Mouse (Mus musculus) liver, postnatal 0 days (tissue): ENCODE data around the gene Hist1h4h. TPM values are rescaled to one million over a fixed set of nuclear protein-coding genes. Genes with fewer than 3 reads are reported as not detected.
"Not testable (repeated sequence)": the region's sequence is repeated elsewhere in the genome, so short reads cannot be mapped to it uniquely, and the experiment has no call there.

ENCODE experiments used
- ATAC-seq: fragments of 200-750 bp; cut with Nextera tagmentation; 2 replicates; pipeline ENCODE4 v1.8.0; 2017; ENCODE audit warnings: mild to moderate bottlenecking, moderate library complexity
- DNase-seq: peaks from one replicate; pipeline ENCODE4 v3.0.0-alpha.2; 2016
- H3K27ac ChIP-seq: fragments of 300-500 bp; sonication (generic); 2 replicates; pipeline ENCODE4 v1.5.1; 2014; ENCODE audit warnings: antibody characterized with exemption, moderate library complexity, mild to moderate bottlenecking, low read depth
- H3K27me3 ChIP-seq: fragments of 300-500 bp; sonication (generic); 2 replicates; pipeline ENCODE4 v1.6.1; 2014; ENCODE audit warnings: low read length, control low read depth, mixed read lengths; ENCODE audit not compliant: insufficient read depth
- H3K36me3 ChIP-seq: fragments of 300-500 bp; sonication (generic); replicated peaks from 2 replicates; pipeline ENCODE4 v1.6.1; 2014; ENCODE audit warnings: mild to moderate bottlenecking, control low read depth, low read length, moderate library complexity, mixed read lengths; ENCODE audit not compliant: insufficient read depth
- H3K4me1 ChIP-seq: fragments of 300-500 bp; sonication (generic); 2 replicates; pipeline ENCODE4 v1.6.1; 2014; ENCODE audit warnings: antibody characterized with exemption, mild to moderate bottlenecking, control low read depth; ENCODE audit not compliant: insufficient read depth
- H3K4me2 ChIP-seq: fragments of 300-500 bp; sonication (generic); 2 replicates; pipeline ENCODE4 v1.6.1; 2014; ENCODE audit warnings: low read depth, mild to moderate bottlenecking, low read length, moderate library complexity, mixed read lengths
- H3K4me3 ChIP-seq: fragments of 300-500 bp; sonication (generic); 2 replicates; pipeline ENCODE4 v1.5.1; 2014; ENCODE audit warnings: low read depth, low read length
- H3K9ac ChIP-seq: fragments of 300-500 bp; sonication (generic); replicated peaks from 2 replicates; pipeline ENCODE4 v1.6.1; 2014; ENCODE audit warnings: mild to moderate bottlenecking, moderate library complexity
- H3K9me3 ChIP-seq: fragments of 300-500 bp; sonication (generic); 2 replicates; pipeline ENCODE4 v1.6.1; 2016; ENCODE audit warnings: mild to moderate bottlenecking, control low read depth, low read length, mixed read lengths
- CTCF ChIP-seq: sonication (generic); IDR thresholded peaks from 2 replicates; pipeline ENCODE4 v1.5.1; 2016; ENCODE audit warnings: antibody characterized with exemption, low read depth
- EP300 ChIP-seq: IDR thresholded peaks from 2 replicates; pipeline ENCODE4 v1.6.1; 2016; ENCODE audit warnings: antibody characterized with exemption, low read depth, mild to moderate bottlenecking
- WGBS: fragments of 180-500 bp; shearing (Covaris S2); extraction: QIAGEN DNeasy Blood & Tissue Kit; methylation state at CpG from one replicate; pipeline ENCODE4 v1.1.7; 2014; ENCODE audit not compliant: insufficient replicate concordance; 5-methylcytosine and 5-hydroxymethylcytosine counted together
- polyA plus RNA-seq: library from polyadenylated mRNA; unstranded; fragments of >200 nt; fragmentation: Nextera tagmentation; extraction: Ambion mirVana; gene quantifications from 2 replicates; pipeline ENCODE4 v1.2.1, GENCODE M21; 2015

Hist1h4h gene
- polyA plus RNA-seq, 1 experiment from 2014 or later, result 7.2 TPM

DNA sequence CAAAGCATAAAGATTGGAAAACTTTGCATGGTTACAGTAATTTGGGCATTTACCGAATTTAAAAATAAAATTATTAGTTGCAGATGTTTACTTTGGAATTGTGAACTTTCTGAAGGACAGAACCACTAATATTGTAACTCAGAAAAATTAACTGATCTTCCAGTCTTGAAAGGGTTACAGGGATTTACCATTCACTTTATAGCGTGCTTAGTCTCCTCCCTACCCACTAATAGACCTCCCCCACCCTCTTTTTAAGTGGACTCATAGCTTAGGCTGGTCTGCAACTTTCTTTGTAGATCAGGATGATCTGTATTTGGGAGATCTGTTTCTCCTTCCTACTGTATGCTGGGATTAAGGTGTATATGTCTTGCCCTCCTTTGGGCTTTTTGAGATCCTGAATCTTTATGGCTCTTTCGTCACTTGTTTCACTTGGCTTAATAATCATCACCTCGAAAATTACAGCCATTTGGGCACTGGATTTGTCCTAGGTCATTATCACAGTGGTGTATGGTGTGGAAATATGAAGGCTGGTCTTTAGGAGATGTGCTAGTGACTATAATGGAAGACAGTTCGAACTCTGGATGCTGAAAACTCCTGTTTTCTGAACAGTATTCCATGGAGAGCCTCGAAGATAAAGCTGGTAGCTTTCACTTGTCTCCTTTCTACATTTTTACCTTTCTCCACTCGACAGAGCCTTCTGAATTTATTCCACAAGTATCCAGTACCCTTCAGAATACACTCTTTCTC, 5.4 kb downstream of the Hist1h4h start:
- 17% methylated on average over 7 of the region's 7 CpGs for WGBS
- no peaks in the 10 kb centered on the region for H3K9me3 ChIP-seq
- no peak for DNase-seq
- peak overlapping the region; percentile 80 for H3K4me2 ChIP-seq
- H3K4me3 ChIP-seq, result peak overlapping the region; percentile 66
- peak overlapping the region; percentile 99 for H3K27ac ChIP-seq
- no peak for ATAC-seq
- peak overlapping the region; percentile 70 for H3K9ac ChIP-seq
- peaks cover 21% of the 10 kb centered on the region for H3K4me1 ChIP-seq
- H3K36me3 ChIP-seq, result no peaks in the 10 kb centered on the region
- TF ChIP-seq EP300 (no peak), CTCF (no peak)
- no peaks in the 10 kb centered on the region for H3K27me3 ChIP-seq

DNA sequence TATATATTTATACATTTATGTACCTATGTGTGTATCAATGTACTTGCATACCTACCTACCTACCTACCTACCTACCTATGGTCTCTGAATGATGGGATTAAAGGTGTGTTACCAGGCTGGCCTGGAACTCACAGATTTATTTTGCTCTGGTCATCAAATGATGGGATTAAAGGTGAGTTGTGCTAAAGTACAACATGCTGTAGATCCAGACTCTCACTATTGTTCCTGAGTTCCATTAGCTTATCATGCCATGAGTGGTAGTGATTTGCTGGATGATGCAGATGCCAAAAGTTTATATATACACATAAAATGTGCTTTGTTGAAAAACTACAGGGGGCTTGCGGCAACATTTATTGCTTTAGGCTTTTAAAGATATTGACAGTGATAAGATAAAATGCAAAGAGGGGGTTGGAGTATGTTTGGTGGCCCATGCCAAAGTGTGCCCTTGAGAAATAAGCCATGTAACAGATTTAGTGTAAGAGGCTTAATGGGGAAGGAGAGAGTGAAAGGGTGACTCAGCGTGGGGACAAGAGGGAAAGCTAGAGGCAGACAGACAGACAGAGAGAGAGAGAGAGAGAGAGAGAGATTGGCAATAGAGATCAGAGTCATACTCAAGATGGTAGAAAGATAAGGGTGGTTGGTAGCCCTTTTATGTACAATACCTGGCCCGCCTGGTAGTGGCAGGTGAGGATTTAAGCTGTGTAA, 6.3 kb downstream of the Hist1h4h start:
- DNase-seq (no peak), ATAC-seq (no peak)
- Histone ChIP-seq H3K9ac (peak overlapping the region; percentile 70), H3K4me3 (peak overlapping the region; percentile 66), H3K9me3 (no peaks in the 10 kb centered on the region), H3K36me3 (no peaks in the 10 kb centered on the region), H3K27ac (peak overlapping the region; percentile 99), H3K4me2 (peak overlapping the region; percentile 80), H3K27me3 (no peaks in the 10 kb centered on the region), H3K4me1 (peaks cover 20% of the 10 kb centered on the region)
- TF ChIP-seq CTCF (no peak), EP300 (no peak)
- 71% methylated on average over 3 of the region's 3 CpGs for WGBS

DNA sequence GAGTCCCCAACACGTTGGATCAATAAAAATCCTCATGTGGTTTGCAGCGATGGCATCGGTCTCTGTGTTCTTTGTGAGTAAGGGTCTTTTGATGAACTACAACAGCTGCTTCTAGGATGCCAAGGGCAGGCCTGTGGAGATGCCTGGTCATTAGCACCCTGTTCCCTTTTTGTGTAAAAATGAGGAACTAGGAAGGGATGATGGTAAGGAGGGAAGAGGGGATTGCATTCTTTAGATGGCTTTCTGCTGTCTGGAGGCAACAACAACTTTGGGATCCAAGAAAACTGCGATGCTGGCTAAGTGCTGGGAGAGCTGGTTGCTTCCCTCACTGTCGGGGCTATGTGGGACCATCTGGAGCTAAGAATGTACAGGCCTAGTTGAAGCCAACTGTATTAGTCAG, 7.4 kb downstream of the Hist1h4h start:
- Histone ChIP-seq H3K9ac (no peak overlapping the region), H3K4me1 (peaks cover 12% of the 10 kb centered on the region; the same call in 1 of the 2 replicates), H3K27me3 (no peaks in the 10 kb centered on the region), H3K9me3 (no peaks in the 10 kb centered on the region), H3K27ac (peak overlapping the region; percentile 53), H3K36me3 (no peaks in the 10 kb centered on the region), H3K4me3 (no peak overlapping the region), H3K4me2 (no peak overlapping the region)
- no peak for TF ChIP-seq CTCF
- TF ChIP-seq EP300, result no peak
- 70% methylated on average over 5 of the region's 5 CpGs for WGBS
- DNase-seq (no peak), ATAC-seq (no peak)

DNA sequence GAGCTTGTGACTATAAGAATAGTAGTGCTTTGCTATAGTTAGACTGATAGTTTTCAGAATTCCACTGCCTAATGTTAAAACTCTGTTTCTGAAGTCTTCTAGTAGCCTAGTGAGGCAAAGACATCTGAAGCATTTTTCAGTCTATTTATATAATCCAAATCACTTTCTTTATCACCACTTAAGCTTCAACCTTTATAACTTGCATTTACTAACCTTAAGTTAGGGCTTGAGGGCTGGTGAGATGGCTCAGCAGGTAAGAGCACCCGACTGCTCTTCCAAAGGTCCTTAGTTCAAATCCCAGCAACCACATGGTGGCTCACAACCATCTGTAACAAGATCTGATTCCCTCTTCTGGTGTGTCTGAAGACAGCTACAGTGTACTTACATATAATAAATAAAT, 9.0 kb downstream of the Hist1h4h start:
- WGBS, result 67% methylated on average over 1 of the region's 1 CpGs
- H3K27ac ChIP-seq, H3K4me2 ChIP-seq: not testable (repeated sequence)

DNA sequence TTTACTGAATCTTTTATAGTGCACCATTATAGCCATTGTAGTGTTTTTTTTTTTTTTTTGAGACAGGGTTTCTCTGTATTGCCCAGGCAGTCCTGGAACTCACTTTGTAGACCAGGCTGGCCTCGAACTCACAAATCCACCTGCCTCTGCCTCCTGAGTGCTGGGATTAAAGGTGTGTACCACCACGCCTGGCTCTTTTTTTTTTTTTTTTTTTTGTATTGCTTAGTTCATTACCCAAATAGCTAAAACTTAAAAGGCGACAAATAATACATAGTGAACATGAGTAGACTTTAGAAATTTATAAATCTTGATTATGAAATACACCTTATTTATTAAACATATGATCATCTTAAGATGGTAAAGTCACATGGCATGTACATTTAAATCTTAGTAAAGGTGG, 10.6 kb downstream of the Hist1h4h start:
- Histone ChIP-seq H3K36me3 (no peaks in the 10 kb centered on the region), H3K27me3 (no peaks in the 10 kb centered on the region), H3K9me3 (no peaks in the 10 kb centered on the region), H3K9ac (no peak overlapping the region), H3K4me3 (peak overlapping the region; percentile 50; the same call in 1 of the 2 replicates), H3K4me2 (0 out of 2 replicates have a peak overlapping the region, but pooled peaks have one; percentile 77), H3K27ac (no peak overlapping the region), H3K4me1 (peaks cover 7% of the 10 kb centered on the region; the same call in 1 of the 2 replicates)
- TF ChIP-seq EP300 (no peak), CTCF (no peak)
- WGBS, result 81% methylated on average over 3 of the region's 3 CpGs
- ATAC-seq (no peak), DNase-seq (no peak)

More for the DNA sequence above, 9.0 kb downstream of the Hist1h4h start:
- not testable (repeated sequence) for H3K27me3 ChIP-seq, H3K4me3 ChIP-seq, H3K9me3 ChIP-seq, H3K36me3 ChIP-seq, H3K4me1 ChIP-seq, DNase-seq, H3K9ac ChIP-seq, ATAC-seq

DNA sequence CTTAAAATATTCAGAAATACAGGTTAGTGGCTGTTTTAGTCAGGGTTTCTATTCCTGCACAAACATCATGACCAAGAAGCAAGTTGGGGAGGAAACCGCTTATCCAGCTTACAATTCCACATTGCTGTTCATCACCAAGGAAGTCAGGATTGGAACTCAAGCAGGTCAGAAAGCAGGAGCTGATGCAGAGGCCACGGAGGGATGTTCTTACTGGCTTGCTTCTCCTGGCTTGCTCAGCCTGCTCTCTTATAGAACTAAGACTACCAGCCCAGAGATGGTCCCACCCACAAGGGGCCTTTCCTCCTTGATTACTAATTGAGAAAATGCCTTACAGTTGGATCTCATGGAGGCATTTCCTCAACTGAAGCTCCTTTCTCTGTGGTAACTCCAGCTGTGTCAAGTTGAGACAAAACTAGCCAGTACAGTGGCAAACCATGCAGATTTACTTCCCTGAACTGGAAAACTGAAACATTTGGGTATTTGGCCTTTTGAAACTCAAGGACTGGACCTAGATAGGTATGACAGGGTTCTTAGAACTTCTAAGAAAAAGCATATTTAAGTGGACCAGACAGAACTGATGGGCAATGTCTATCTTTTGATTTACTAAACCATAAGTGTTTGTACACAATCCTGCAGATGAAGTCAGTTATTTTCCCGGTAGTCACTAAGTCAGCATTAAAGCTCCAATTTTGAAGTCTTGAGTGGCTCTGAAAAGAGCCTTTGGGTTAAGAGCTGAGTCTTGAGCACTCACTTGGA, 11.6 kb downstream of the Hist1h4h start:
- Histone ChIP-seq H3K4me3 (peak overlapping the region; percentile 50), H3K27ac (peak overlapping the region; percentile 93), H3K4me2 (peak overlapping the region; percentile 77), H3K9ac (peak overlapping the region; percentile 67)
- H3K4me1 ChIP-seq, H3K36me3 ChIP-seq, H3K9me3 ChIP-seq, DNase-seq, ATAC-seq, H3K27me3 ChIP-seq: not testable (repeated sequence)
- WGBS, result 11% methylated on average over 3 of the region's 3 CpGs
